Mouse (Mus musculus) neural tube, embryonic 10.5 days (tissue): ENCODE data around the gene Ece2.
"Not testable (repeated sequence)": the region's sequence is repeated elsewhere in the genome, so short reads cannot be mapped to it uniquely, and the experiment has no call there.

ENCODE experiments used
- DNase-seq: peaks from one replicate; pipeline ENCODE4 v3.0.0-alpha.2; 2017; ENCODE audit warnings: low spot score; ENCODE audit errors: extremely low spot score

Gene Ece2

DNA sequence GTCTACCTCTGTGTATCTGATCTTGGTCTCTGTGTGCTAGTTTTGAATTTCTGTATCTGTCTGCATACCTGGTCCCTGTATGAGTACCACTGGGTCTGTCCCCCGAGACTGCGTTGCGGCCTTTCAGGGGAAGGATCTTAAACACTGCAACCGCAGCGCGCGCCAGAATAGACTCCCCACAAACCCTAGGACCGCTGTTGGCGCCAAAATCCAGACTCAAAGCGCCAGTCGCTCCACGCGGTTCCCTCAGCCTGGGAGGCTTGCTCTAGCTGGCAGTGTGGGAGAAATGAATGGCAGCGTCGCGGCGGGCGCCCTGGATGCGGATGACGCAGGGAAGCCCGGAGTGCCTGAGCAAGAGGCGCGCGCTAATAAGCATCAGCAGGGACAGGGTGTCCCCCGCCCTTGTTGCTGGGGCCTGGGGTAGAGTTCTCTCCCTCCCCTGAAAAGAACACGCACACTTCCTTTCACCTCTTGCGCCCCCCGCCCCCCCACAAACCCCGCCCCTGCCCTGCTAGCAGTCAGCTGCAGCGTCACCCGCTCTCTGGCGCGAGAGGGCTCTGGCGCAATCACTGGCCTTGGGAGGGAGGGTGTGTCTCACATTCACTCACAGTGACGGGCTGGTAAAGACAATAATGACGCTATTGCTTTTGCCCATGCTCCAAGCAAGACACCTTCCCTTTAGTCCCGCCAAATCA is 7.5 kb upstream of the Ece2 start:
- peak; percentile 72 for DNase-seq

DNA sequence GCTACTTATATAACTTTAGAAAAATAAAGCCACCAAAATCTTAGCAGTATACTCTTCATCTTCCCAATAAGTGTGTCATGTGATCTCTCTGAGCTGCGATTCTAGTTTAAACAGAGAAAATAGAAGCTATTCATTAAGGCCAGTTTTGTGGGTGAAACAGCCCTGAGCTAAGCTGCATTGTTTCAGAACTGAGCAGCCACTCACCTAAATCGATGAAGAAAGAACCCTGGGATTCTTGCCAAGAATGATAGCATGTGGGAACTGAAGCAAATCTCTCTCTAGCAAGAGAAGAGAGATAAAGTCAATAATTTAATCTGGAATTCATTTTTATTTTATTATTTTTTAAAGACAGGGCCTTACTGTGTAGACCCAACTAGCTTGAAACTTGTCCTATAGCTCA is 6.4 kb upstream of the Ece2 start:
- no peak for DNase-seq

DNA sequence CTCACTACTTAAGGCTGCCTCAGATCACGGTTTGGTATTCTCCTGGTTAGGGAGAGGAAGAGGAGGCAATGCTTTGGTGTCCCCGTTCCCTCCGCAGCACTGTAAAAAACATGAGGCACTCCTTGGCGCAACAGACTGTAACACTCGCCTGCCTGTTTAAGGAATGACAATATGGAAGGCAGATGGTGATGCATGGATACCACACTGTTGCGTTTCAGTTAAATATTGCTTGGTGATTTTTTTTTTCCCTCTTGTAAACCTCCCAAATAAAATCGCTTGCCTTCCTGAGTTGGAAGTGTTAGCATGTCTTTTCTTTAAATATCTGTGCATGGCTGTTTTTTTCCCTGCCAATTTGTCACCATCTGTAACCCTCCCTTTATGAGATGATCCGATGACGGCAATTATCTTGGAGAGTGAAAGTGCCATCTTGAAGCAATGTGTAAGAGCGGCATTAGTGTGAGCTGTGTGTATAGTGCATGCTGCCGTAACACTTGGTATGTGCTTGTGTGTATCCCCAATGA is 697 bp upstream of the Ece2 start:
- DNase-seq: no peak

DNA sequence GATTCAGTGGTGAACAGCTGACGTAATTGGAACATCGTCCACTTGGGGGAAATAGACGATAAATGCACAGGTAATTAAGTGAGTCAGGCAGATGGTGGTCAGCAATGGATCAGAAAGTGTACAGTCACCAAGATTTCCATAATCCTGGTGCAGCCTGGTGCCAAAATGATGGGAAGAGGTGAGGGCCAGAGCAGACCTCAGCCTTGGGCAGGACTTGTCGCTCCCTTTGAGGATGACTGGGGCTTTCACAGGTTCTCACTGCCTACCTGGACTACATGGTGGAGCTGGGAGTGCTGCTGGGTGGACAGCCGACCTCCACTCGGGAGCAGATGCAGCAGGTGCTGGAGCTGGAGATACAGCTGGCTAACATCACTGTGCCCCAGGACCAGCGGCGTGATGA is 7.8 kb downstream of the Ece2 start:
- DNase-seq: no peak

DNA sequence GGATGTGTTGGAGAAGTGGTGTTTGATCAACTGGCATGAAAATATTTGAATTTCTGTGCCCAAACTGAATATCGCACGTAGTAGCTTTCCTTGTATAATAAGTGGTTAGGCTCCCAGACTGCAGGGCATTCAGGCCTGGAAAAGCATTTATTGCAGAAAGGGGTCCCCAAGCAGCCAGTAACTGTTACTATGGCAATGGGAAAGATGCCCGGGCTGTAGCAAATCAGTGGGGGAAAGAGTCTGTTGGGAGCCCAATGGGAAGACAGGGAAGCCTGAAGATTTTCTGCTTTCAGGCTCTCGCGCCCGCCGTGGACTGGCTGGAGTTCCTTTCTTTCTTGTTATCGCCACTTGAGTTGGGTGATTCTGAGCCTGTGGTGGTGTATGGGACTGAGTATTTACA is 8.7 kb downstream of the Ece2 start:
- no peak for DNase-seq

DNA sequence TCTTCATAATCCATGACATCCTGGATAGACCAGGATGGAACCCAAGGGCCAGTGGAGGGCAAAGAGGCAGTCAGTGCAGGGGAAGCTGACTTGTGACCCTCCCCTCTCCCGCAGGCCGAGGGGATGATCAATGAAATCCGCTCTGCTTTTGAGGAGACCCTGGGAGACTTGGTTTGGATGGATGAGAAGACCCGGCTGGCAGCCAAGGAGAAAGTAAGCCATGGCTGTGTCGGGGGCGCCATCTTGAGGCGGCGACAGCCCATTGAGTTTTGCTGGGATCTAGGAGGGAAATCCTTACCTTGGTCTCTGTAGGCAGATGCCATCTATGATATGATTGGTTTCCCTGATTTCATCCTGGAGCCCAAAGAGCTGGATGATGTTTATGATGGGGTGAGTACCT is 12.5 kb downstream of the Ece2 start:
- DNase-seq: peak; percentile 67

DNA sequence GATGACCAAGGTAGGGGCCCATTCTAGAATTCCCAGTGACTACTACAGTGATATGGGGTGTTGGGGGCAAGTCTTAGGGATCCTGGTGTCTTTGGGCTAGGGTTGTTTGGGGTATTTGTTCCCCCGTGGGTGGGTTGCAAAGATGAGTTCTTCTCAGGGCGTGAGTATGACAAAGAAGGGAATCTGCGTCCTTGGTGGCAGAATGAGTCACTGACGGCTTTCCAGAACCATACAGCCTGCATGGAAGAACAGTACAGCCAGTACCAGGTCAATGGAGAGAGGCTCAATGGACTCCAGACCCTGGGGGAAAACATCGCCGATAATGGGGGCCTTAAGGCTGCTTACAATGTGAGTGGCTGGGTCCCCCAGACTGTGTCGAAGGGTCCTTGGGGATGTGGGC is 14.3 kb downstream of the Ece2 start:
- no peak for DNase-seq

DNA sequence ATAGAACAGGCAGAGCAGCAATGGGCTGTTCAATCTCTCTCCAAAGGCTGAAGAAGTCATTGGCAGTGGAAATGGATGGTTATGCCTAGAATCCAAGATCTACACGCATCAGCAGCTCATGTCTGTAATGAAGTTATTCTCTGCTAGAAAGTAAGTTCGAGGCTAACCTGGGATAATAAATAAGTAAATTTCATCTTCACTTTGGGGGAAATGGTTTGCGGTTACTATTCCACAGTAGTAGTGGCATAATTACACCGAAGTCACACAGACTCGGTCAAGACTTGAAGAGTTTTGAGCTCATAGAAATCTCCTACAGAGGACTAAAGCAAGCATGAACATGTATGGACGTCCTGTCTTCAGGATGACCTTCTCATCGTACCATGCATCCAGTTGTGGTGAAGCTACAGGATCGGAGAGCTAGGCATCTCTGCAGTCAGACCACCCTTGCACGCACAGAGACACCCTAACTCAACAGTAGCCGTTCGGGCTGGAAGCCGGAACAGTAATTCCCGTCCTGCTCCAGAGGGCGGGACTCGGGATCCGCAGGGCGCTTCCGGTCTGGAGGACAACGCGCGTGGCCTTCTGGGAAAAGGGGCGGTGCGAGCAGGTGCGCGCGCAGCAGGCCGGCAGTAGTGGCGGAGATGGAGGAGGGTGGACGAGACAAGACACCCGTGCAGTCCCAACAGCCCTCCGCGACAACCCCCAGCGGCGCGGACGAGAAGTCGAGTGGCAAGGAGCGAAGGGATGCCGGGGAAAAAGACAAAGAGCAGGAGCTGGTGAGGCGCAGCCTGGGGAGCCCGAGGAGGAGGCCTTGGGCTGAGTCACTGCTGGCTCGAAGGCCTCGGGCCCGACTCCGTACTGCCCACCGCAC is 21.7 kb downstream of the Ece2 start, which contains the start of gene Psmd2:
Gene Psmd2, plus strand, starts transcription at position 577 of the 871 bp plus-strand sequence.
- peak; percentile 98 for DNase-seq

DNA sequence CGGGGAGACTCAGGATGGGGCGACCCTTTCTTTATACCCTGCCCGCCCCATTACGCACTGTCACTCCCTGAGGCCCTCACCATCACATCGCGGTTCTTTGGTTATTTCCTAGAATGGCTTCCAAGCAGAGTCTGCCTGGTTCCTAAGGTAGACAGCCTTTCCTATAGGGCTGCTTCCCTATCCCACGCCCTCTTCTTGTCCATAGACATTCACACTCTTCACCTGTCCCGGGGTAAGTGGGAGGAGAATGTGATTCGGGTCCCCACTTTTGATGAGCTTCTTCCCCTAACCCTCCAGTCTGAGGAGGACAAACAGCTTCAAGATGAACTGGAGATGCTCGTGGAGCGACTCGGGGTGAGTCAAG is 22.3 kb downstream of the Ece2 start:
- DNase-seq: no peak

DNA sequence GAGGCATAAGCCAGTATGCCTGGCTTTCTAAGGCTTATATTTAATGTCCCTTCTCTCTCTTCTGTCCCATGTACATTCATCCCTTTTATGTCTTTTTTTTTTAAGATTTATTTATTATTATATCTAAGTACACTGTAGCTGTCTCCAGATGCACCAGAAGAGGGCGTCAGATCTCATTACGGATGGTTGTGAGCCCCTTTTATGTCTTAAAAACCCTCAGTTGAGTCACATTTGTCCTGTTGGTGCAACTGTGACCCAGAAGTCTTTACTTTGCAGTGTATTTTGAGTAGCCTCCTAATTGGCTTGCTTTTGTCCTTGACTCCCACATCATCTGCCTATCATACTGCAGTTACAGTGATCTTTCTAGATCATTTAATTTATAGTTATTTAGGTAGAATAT is 23.7 kb downstream of the Ece2 start:
- no peak for DNase-seq

DNA sequence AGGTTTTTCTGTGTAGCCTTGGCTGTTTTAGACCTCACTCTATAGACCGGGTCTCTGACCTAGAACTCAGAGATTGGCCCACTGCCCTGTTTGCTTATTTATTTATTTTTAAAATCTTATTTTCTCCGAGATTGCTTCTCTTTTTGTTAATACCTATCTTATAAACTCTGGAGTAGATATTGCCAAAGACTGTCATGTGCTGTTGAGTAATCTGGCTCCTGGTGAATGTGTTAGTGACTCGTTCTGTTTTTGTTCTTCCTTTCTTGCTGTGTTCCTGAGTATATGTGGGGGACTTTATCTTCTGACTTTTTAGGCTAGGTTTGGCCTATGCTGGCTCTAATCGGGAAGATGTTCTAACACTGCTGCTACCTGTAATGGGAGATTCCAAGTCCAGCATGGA is 28.0 kb downstream of the Ece2 start:
- DNase-seq: no peak

DNA sequence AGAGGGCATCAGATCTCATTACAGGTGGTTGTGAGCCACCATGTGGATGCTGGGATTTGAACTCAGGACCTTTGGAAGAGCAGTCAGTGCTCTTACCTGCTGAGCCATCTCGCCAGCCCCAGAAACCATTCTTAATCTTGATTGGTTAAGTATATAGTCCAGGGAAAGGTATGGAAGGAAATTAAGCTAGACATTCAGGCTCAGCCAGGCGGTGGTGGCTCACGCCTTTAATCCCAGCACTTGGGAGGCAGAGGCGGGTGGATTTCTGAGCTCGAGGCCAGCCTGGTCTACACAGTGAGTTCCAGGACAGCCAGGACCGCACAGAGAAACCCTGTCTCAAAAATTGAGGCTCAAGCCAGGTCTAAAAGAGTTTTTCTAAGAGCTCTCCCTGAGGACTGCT is 38.4 kb downstream of the Ece2 start, which contains the start of gene Eif4g1:
Gene Eif4g1, plus strand, starts transcription at position 301 of the 400 bp plus-strand sequence.
- not testable (repeated sequence) for DNase-seq

DNA sequence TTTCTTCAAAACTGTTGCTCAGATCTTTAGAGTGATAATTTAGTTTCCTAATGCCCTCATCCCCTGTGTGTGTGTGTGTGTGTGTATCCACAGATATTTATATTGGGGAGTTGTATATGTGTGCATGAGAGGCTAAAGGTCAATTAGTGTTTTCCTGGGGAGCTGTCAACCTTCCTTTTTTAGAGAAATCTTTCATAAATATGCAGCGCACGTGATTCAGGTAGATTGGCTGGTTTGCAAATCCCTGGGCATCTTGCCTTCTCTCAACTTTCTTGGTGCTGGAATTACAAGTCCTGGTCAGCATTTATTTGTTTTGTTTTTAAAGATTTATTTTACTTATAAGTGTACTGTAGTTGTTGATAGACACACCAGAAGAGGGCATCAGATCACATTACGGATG is 40.7 kb downstream of the Ece2 start:
- no peak for DNase-seq

DNA sequence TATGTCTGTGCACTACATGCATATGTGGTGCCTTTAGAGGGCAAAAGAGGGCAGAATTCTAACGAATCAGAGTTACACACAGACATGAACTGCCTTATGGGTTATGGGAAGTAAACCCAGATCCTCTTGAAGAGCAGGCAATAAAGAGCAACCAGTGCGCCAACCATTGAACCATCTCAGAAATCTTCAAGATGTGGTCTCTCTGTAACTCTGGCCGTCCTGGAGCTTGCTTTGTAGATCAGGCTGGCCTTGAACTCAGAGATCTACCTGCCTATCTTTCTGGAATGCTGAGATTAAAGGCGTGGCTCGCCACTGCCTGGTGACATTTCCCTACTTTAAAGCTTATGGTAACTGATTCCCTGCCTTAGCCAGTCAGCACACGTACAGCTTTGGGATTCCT is 42.3 kb downstream of the Ece2 start:
- peak; percentile 24 for DNase-seq

DNA sequence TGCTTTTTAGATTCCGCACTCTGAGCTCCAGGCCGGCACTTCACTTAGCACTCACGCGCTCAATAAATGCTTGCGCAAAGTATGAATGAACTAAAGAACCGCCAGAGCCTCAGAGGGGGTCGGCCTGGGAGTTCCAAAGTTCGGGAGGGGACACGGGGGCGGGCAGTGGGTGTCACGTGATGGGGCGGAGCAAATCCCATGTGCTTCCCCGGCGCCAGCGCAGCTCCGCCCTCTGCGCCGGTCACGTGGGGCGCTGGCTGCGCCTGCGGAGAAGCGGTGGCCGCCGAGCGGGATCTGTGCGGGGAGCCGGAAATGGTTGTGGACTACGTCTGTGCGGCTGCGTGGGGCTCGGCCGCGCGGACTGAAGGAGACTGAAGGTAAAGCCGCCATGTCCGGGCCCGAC is 42.9 kb downstream of the Ece2 start:
- peak; percentile 95 for DNase-seq

DNA sequence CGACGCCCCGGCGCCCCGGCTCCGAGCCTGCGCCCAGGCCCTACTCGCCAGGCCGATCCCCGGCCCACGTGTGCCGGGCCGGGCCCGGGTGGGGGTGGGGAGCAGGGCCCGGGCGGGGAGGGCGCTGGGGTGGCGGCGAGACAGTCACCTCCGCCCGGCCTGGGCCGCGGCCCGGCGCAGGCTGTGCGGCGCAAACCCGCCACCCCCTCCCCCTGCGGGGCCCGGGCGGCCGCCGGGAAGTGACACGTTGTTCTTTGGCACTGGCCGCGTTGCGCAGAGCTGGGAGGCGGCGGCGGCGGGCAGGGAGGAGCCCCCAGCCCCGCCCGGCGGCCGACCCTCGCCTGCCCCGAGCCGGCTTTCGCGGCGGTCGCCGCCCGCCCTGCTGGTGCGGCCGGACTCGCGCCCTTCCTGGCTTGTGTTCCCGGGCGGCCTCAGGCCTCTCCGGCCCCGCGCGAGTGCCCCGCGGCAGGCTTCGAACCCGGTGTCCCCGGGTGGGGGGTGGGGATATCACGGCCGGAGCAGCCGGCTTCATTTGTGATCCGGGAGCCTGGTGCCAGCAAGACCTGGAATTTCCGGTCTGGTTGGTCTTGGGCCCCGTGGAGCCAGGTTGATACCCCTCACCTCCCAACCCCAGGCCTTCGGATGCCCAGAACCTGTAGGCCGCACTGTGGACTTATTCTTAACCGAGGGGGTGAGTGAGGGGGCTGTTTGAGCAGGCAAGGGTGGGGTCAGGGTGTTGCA is 43.5 kb downstream of the Ece2 start:
- no peak for DNase-seq

DNA sequence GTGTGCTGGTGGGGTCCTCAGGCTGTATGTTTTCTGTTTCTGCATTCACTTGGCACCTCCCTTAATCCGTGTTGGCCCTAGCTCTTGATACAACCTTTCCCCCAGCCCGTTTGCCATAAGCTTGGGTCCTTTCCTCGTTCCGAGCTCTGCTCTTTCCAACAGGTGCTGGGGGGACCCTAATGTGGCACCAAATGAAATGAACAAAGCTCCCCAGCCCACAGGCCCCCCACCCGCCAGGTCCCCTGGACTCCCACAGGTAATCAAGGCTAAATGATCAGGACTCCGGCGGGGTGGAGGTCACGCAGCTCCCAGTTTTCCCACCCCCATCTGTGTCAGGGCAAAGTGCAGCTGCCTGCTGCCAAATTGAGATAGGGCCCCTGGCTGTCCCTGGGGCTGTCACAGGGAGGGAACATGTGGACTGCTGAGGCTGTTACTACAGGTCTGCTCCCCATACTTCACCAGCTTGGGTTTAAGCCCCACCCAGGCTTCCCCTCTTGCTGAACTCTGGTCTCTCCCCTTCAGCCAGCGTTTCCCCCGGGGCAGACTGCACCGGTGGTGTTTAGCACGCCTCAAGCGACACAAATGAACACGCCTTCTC is 44.2 kb downstream of the Ece2 start:
- peak; percentile 34 for DNase-seq

DNA sequence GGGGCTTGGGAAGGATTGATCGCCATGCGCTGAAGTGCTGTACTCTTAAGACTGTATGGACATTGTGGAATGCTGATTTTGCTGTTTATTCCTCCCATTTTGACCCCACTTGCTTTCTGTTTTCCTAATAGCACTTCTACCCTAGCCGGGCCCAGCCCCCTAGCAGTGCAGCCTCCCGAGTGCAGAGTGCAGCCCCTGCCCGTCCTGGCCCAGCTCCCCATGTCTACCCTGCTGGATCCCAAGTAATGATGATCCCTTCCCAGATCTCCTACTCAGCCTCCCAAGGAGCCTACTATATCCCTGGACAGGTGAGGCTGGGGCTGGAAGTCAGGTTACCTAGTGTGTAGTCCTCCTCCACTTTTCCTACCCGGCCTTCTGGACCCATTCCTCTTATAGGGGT is 45.6 kb downstream of the Ece2 start:
- no peak for DNase-seq

DNA sequence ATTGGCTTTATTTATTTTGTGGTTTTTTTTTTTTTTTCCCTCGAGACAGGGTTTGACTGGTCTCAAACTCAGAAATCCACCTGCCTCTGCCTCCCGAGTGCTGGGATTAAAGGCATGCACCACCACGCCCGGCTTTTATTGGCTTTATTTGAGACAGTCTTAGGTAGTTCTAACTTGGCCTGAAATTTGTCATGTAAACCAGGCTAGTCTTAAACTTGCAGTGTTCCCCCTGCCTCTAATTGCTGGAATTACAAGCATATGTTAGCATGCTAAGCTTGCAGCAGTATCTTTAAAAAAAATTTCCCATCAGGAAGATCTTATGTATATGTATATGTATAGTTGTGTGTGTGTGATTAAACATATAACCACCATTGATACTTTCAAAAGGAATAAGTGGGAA is 47.1 kb downstream of the Ece2 start:
- DNase-seq: no peak

DNA sequence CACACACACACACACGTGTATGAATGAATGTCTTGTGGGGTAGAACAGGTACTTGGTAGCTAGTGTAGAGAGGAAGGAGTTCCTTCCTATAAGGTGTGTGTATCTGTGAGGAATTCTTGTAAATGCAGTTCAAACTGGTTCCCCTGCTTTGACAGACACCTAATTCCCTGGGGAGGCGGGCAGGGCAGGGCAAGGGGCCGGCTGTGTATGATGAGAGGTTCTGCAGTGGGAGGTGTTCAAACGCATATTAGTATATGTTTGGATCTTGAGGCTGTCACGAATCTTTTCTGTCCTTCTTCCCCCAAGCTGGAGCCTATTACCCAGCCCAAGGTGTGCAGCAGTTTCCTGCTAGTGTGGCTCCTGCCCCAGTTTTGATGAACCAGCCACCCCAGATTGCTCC is 47.8 kb downstream of the Ece2 start:
- no peak for DNase-seq

DNA sequence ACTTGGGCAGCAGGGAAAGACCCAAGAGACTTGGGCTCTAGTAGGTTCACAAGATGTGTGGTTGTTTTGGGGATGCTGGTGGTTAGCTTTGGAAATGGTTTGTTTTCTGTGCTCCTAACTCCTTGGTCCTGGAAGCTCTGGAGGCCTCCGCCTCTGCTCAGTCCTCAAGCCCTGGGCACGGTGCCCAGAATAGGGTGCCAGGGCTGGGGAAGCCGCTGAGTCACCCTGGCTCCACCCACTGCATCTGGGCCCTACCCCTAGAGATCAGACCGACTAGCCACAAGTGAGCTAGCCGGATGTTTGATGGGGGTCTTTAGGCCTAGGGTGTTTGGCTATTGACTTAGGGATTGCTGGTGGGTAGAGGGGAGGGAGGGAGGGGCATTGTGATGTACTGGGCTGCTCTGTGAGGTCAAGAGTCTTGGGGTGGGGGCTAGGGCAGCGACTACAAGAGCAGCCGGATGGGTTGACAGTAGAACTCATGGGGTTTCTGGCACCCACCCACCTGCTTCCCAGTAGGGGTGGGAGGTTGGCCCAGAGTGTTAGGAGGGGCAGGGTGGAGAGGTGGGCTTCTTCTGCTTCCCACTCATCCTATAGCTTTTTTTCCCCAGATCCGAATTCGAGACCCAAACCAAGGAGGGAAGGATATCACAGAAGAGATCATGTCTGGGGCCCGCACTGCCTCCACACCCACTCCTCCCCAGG is 48.5 kb downstream of the Ece2 start:
- DNase-seq: no peak
